Mouse (Mus musculus) MEL (cell line): ENCODE measurements at regions not wholly inside any gene's neighbourhood (a gene's known extent, or its start where the extent isn't known, plus 50 kb on each side); places are given as distances from the start of the nearest gene placed in this dataset.

Experiments used
- BHLHE40 ChIP-seq: IDR thresholded peaks from 2 replicates; pipeline ENCODE4 v1.6.1; 2012; ENCODE audit warnings: low read depth, mild to moderate bottlenecking, inconsistent platforms, low read length, improper control_type of control experiment, borderline replicate concordance
- CHD1 ChIP-seq: IDR thresholded peaks from 2 replicates; pipeline ENCODE4 v1.6.1; 2012; ENCODE audit warnings: low read depth, mild to moderate bottlenecking, inconsistent platforms, low read length, improper control_type of control experiment
- EP300 ChIP-seq, 2 experiments: IDR thresholded peaks; 2 replicates each; pipeline ENCODE4 v1.6.1; 2011; ENCODE audit warnings: improper control_type of control experiment in 2 of 2, low read length in 2 of 2, low read depth in 1 of 2, mild to moderate bottlenecking in 1 of 2
- GABPA ChIP-seq: IDR thresholded peaks from 2 replicates; pipeline ENCODE4 v1.6.1; 2012; ENCODE audit warnings: low read depth, mild to moderate bottlenecking, inconsistent platforms, low read length, improper control_type of control experiment, moderate library complexity
- MXI1 ChIP-seq: IDR thresholded peaks from 2 replicates; pipeline ENCODE4 v1.6.1; 2011; ENCODE audit warnings: mild to moderate bottlenecking, low read depth, low read length, improper control_type of control experiment
- MYC ChIP-seq: IDR thresholded peaks from 2 replicates; pipeline ENCODE4 v1.6.1; 2011; ENCODE audit warnings: low read depth, mild to moderate bottlenecking, low read length, improper control_type of control experiment, moderate library complexity
- NRF1 ChIP-seq: IDR thresholded peaks from 2 replicates; pipeline ENCODE4 v1.6.1; 2014; ENCODE audit warnings: low read depth, mild to moderate bottlenecking, inconsistent platforms, low read length, improper control_type of control experiment, moderate library complexity; ENCODE audit not compliant: poor library complexity, insufficient read depth, severe bottlenecking
- TBP ChIP-seq: IDR thresholded peaks from 2 replicates; pipeline ENCODE4 v1.8.0; 2011; ENCODE audit warnings: low read depth, low read length, improper control_type of control experiment
- USF1 ChIP-seq: IDR thresholded peaks from 2 replicates; pipeline ENCODE4 v1.6.1; 2014; ENCODE audit warnings: low read depth, mild to moderate bottlenecking, inconsistent platforms, low read length, improper control_type of control experiment, moderate library complexity
- ZNF384 ChIP-seq: IDR thresholded peaks from 2 replicates; pipeline ENCODE4 v1.6.1; 2012; ENCODE audit warnings: low read depth, mild to moderate bottlenecking, inconsistent platforms, low read length, improper control_type of control experiment

DNA sequence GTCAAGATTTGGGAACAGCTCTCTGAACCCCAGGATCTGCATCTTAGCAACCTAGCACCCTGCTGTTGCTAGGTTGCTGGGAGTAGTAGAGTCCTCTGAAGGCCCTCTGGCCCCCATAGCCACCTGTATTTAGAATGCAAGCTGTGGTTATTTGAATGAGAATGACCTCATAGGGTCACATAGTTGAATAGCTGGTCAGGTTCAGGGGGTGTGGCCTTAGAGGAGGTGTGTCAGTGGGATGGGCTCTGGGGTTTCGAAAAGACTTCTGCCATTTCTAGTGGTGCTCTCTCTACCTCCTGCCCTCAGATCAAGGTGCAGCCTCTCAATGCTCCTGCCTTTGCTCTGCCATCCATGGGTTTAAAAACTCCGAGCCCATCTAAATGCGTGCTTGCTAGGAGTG lies 477.8 kb downstream of the Tshz3 start:
- TF ChIP-seq MXI1 (no peak), EP300 (IDR thresholded peaks at IDR 0.05; ENCODE audit: low read depth in 1 of 2, low read length in 2 of 2) (no peak), USF1 (no peak), BHLHE40 (no peak), TBP (no peak), ZNF384 (no peak), GABPA (no peak), MYC (no peak), CHD1 (no peak), NRF1 (no peak)
